Mouse (Mus musculus) limb, embryonic 15.5 days (tissue): ENCODE results near the gene Map7d1. TPM values are rescaled to one million over a fixed set of nuclear protein-coding genes. Genes with fewer than 3 reads are reported as not detected.

Source experiments
- ATAC-seq: fragments of 200-750 bp; cut with Nextera tagmentation; 2 replicates; pipeline ENCODE4 v1.8.0; 2017; ENCODE audit warnings: low read depth, moderate TSS enrichment; ENCODE audit not compliant: insufficient number of reproducible peaks, low FRiP score, low TSS enrichment
- H3K27ac ChIP-seq: fragments of 300-500 bp; sonication (generic); 2 replicates; pipeline ENCODE4 v1.5.1; 2015; ENCODE audit warnings: moderate library complexity, mild to moderate bottlenecking, inconsistent platforms
- H3K27me3 ChIP-seq: fragments of 300-500 bp; sonication (generic); 2 replicates; pipeline ENCODE4 v1.6.1; 2015; ENCODE audit warnings: inconsistent platforms
- H3K36me3 ChIP-seq: fragments of 300-500 bp; sonication (generic); 2 replicates; pipeline ENCODE4 v1.6.1; 2015; ENCODE audit warnings: inconsistent platforms
- H3K4me1 ChIP-seq: fragments of 300-500 bp; sonication (generic); 2 replicates; pipeline ENCODE4 v1.6.1; 2015; ENCODE audit warnings: inconsistent platforms
- H3K4me2 ChIP-seq: fragments of 300-500 bp; sonication (generic); 2 replicates; pipeline ENCODE4 v1.6.1; 2015; ENCODE audit warnings: mild to moderate bottlenecking, inconsistent platforms
- H3K4me3 ChIP-seq: fragments of 300-500 bp; sonication (generic); 2 replicates; pipeline ENCODE4 v1.5.1; 2015; ENCODE audit warnings: mild to moderate bottlenecking, inconsistent platforms
- H3K9ac ChIP-seq: fragments of 300-500 bp; sonication (generic); 2 replicates; pipeline ENCODE4 v1.6.1; 2015; ENCODE audit warnings: inconsistent platforms
- H3K9me3 ChIP-seq: fragments of 300-500 bp; sonication (generic); 2 replicates; pipeline ENCODE4 v1.6.1; 2016; ENCODE audit warnings: inconsistent platforms
- WGBS: fragments of 180-500 bp; shearing (Covaris S2); methylation state at CpG from one replicate; pipeline ENCODE4 v1.1.7; 2015; 5-methylcytosine and 5-hydroxymethylcytosine counted together
- polyA plus RNA-seq: library from polyadenylated mRNA; unstranded; fragments of >200 nt; fragmentation: Nextera tagmentation; extraction: Ambion mirVana; gene quantifications from 2 replicates; pipeline ENCODE4 v1.2.1, GENCODE M21; 2015

Gene Map7d1
- polyA plus RNA-seq, 1 experiment from 2014 or later, result 50.3 TPM

- WGBS, result 39% methylated on average over 11 of the region's 11 CpGs
- Histone ChIP-seq H3K4me2 (peak overlapping the region; percentile 77), H3K36me3 (peaks cover 5% of the 10 kb centered on the region; the same call in 1 of the 2 replicates), H3K27ac (peak overlapping the region; percentile 89), H3K9ac (no peak overlapping the region), H3K4me3 (peak overlapping the region; percentile 62), H3K9me3 (no peaks in the 10 kb centered on the region), H3K4me1 (peaks cover 62% of the 10 kb centered on the region), H3K27me3 (peaks cover 25% of the 10 kb centered on the region)
- ATAC-seq, result no peak
These were observed 31.3 kb upstream of the Map7d1 start for GRCm38 (mm10) chr4:126287302-126287995.

- H3K27me3 ChIP-seq, result peaks cover 25% of the 10 kb centered on the region
- peak within 1 kb of the TSS; percentile 77 for H3K4me2 ChIP-seq
- H3K4me1 ChIP-seq, result peaks cover 67% of the 10 kb centered on the region
- WGBS, result 3% methylated on average over 29 of the region's 42 CpGs
- no peaks in the 10 kb centered on the region for H3K36me3 ChIP-seq
- peak within 1 kb of the TSS; percentile 71 for H3K9ac ChIP-seq
- peak within 1 kb of the TSS; percentile 89 for H3K27ac ChIP-seq
- ATAC-seq, result peak; percentile 59; the same call in 1 of the 2 replicates
- H3K9me3 ChIP-seq, result no peaks in the 10 kb centered on the region
- peak within 1 kb of the TSS; percentile 62 for H3K4me3 ChIP-seq
These were observed 30.3 kb upstream of the Map7d1 start, which contains the start of gene Col8a2 for GRCm38 (mm10) chr4:126286492-126286891. Gene Col8a2, plus strand, starts transcription at chr4:126286793.

- ATAC-seq, result no peak
- Histone ChIP-seq H3K27me3 (peaks cover 25% of the 10 kb centered on the region), H3K4me1 (peaks cover 67% of the 10 kb centered on the region), H3K4me2 (no peak overlapping the region), H3K9me3 (no peaks in the 10 kb centered on the region), H3K4me3 (no peak overlapping the region), H3K27ac (peak overlapping the region; percentile 13; the same call in 1 of the 2 replicates), H3K36me3 (no peaks in the 10 kb centered on the region), H3K9ac (no peak overlapping the region)
- 87% methylated on average over 8 of the region's 8 CpGs for WGBS
These were observed 27.4 kb upstream of the Map7d1 start for GRCm38 (mm10) chr4:126283582-126283981.

DNA sequence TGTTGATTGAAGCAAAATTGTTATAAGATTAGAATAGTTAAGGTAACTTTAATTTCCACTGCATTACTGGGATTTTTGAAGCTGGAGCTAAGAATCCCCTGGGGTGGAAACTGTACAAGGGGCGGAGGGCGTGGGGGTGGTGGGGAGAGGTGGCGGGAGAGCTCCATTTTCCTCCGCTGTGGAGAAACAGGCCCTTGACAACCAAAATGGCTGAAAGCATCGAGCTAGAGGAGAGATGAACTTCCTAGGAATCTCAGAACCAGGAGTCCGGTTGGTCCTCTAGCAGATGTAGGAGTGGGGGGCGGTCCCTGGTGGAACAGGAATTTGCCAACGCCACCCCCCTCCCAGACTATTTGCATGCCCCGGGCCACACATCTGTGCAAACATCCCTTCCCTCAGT is 25.6 kb upstream of the Map7d1 start:
- peak overlapping the region; percentile 64 for H3K27ac ChIP-seq
- H3K27me3 ChIP-seq, result peaks cover 14% of the 10 kb centered on the region
- no peaks in the 10 kb centered on the region for H3K36me3 ChIP-seq
- H3K4me2 ChIP-seq, result no peak overlapping the region
- peaks cover 68% of the 10 kb centered on the region for H3K4me1 ChIP-seq
- 46% methylated on average over 9 of the region's 9 CpGs for WGBS
- ATAC-seq, result no peak
- H3K9me3 ChIP-seq, result no peaks in the 10 kb centered on the region
- H3K9ac ChIP-seq, result no peak overlapping the region
- H3K4me3 ChIP-seq, result no peak overlapping the region

GRCm38 (mm10) chr4:126278961-126279360 is 22.8 kb upstream of the Map7d1 start:
- Histone ChIP-seq H3K4me1 (peaks cover 58% of the 10 kb centered on the region), H3K4me2 (peak overlapping the region; percentile 36), H3K36me3 (peaks cover 16% of the 10 kb centered on the region), H3K4me3 (no peak overlapping the region), H3K9ac (no peak overlapping the region), H3K27ac (peak overlapping the region; percentile 94), H3K27me3 (0 out of 2 replicates have a peak, but pooled peaks cover 2% of the 10 kb centered on the region), H3K9me3 (no peaks in the 10 kb centered on the region)
- no peak; the same call in 1 of the 2 replicates for ATAC-seq
- WGBS, result 27% methylated on average over 9 of the region's 9 CpGs

DNA sequence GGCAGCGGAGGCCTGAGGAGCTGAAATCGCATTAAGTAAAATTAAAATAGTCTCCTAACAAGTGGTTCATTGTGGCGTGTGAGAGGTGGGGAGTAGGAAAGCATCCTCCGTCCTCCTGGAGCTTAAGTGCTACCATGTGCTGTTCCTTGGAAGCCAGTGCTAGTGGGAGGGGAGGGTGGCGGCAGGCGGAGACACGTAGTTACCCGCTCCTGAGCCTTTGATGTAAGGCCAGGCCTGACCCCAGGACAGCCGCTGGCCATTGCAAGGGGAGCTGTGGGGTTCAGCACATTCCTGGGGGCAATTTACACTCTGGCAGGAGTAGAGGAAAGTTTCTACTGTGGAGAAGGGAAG is 22.4 kb upstream of the Map7d1 start:
- ATAC-seq, result peak; percentile 86
- H3K9ac ChIP-seq, result no peak overlapping the region
- H3K36me3 ChIP-seq, result peaks cover 20% of the 10 kb centered on the region
- peaks cover 54% of the 10 kb centered on the region for H3K4me1 ChIP-seq
- H3K27ac ChIP-seq, result peak overlapping the region; percentile 94
- no peak overlapping the region for H3K4me3 ChIP-seq
- WGBS, result 6% methylated on average over 9 of the region's 9 CpGs
- H3K9me3 ChIP-seq, result no peaks in the 10 kb centered on the region
- no peaks in the 10 kb centered on the region for H3K27me3 ChIP-seq
- H3K4me2 ChIP-seq, result peak overlapping the region; percentile 36

- Histone ChIP-seq H3K27ac (peak overlapping the region; percentile 94), H3K27me3 (no peaks in the 10 kb centered on the region), H3K9me3 (no peaks in the 10 kb centered on the region), H3K36me3 (peaks cover 25% of the 10 kb centered on the region), H3K4me2 (peak overlapping the region; percentile 36), H3K4me3 (no peak overlapping the region), H3K4me1 (peaks cover 50% of the 10 kb centered on the region), H3K9ac (no peak overlapping the region)
- peak; percentile 66 for ATAC-seq
- 2% methylated on average over 13 of the region's 13 CpGs for WGBS
These were observed 21.9 kb upstream of the Map7d1 start for GRCm38 (mm10) chr4:126277906-126278564.

DNA sequence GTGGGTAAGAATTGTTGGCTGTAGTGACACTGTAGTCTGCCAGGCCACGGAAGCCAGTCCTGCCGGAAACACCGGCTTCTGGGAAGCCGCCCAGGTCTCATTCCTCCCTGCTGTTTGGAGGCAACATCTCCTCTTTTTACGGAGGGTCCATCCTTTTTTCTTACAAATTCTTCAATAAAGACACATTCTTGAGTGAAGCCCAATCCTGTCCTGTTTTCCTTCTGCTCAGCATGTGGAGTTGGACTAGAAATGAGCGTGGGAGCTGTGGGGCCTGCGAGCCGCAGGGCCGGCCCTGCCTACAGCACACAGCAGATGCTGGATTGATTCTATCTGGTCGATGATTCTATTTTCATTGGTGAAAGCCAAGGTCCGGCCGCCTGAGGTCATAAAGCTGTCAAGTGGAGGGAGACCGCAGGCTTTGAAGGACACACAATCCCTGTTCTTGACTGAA is 19.6 kb upstream of the Map7d1 start:
- Histone ChIP-seq H3K4me3 (no peak overlapping the region), H3K27ac (peak overlapping the region; percentile 69), H3K9ac (no peak overlapping the region), H3K36me3 (peaks cover 42% of the 10 kb centered on the region), H3K9me3 (no peaks in the 10 kb centered on the region), H3K4me1 (peaks cover 35% of the 10 kb centered on the region), H3K4me2 (no peak overlapping the region), H3K27me3 (no peaks in the 10 kb centered on the region)
- 67% methylated on average over 13 of the region's 13 CpGs for WGBS
- no peak for ATAC-seq

- 81% methylated on average over 4 of the region's 4 CpGs for WGBS
- no peak overlapping the region; the same call in 1 of the 2 replicates for H3K27ac ChIP-seq
- no peak overlapping the region for H3K4me2 ChIP-seq
- H3K27me3 ChIP-seq, result no peaks in the 10 kb centered on the region
- ATAC-seq, result no peak
- no peak overlapping the region for H3K9ac ChIP-seq
- H3K4me1 ChIP-seq, result peaks cover 34% of the 10 kb centered on the region
- no peak overlapping the region for H3K4me3 ChIP-seq
- peaks cover 42% of the 10 kb centered on the region for H3K36me3 ChIP-seq
- no peaks in the 10 kb centered on the region for H3K9me3 ChIP-seq
These were observed 18.9 kb upstream of the Map7d1 start for GRCm38 (mm10) chr4:126275081-126275480.

GRCm38 (mm10) chr4:126273753-126274152 is 17.6 kb upstream of the Map7d1 start:
- Histone ChIP-seq H3K4me1 (peaks cover 21% of the 10 kb centered on the region), H3K27me3 (no peaks in the 10 kb centered on the region), H3K4me3 (no peak overlapping the region), H3K36me3 (peaks cover 42% of the 10 kb centered on the region), H3K9me3 (no peaks in the 10 kb centered on the region), H3K4me2 (no peak overlapping the region), H3K27ac (no peak overlapping the region), H3K9ac (no peak overlapping the region)
- 77% methylated on average over 13 of the region's 13 CpGs for WGBS
- ATAC-seq, result no peak

GRCm38 (mm10) chr4:126269292-126269691 is 13.1 kb upstream of the Map7d1 start:
- Histone ChIP-seq H3K9me3 (no peaks in the 10 kb centered on the region), H3K9ac (no peak overlapping the region), H3K4me1 (no peaks in the 10 kb centered on the region), H3K4me2 (no peak overlapping the region), H3K27me3 (no peaks in the 10 kb centered on the region), H3K27ac (no peak overlapping the region), H3K4me3 (no peak overlapping the region), H3K36me3 (peaks cover 39% of the 10 kb centered on the region)
- 68% methylated on average over 3 of the region's 3 CpGs for WGBS
- no peak for ATAC-seq
